Mouse (Mus musculus) CH12.LX (cell line): ENCODE measurements around the gene Ccnd1. TPM values are rescaled to one million over a fixed set of nuclear protein-coding genes. Genes with fewer than 3 reads are reported as not detected.

Source experiments
- DNase-seq: peaks from one replicate; pipeline ENCODE4 v3.0.0-alpha.2; 2013; ENCODE audit errors: extremely low read depth
- H3K27ac ChIP-seq: 2 replicates; pipeline ENCODE4 v1.5.1; 2012; ENCODE audit warnings: low read depth, mild to moderate bottlenecking, control low read depth, moderate library complexity; ENCODE audit not compliant: insufficient read depth
- H3K27me3 ChIP-seq: replicated peaks from 2 replicates; pipeline ENCODE3; 2012; ENCODE audit warnings: inconsistent platforms
- H3K36me3 ChIP-seq, 2 experiments: replicated peaks in 1 of 2; 2 replicates each; pipeline versions ENCODE3 to v1.6.1; 2012; ENCODE audit warnings: inconsistent platforms in 1 of 2, low read length in 1 of 2, mild to moderate bottlenecking in 1 of 2, mixed read lengths in 1 of 2, moderate library complexity in 1 of 2; ENCODE audit not compliant: control insufficient read depth in 1 of 2, insufficient read depth in 1 of 2
- H3K4me1 ChIP-seq, 2 experiments: 2 replicates each; pipeline ENCODE4 v1.6.1; 2012; ENCODE audit warnings: inconsistent platforms in 1 of 2, moderate library complexity in 1 of 2; ENCODE audit not compliant: insufficient read depth in 2 of 2, control insufficient read depth in 1 of 2
- H3K4me2 ChIP-seq: 2 replicates; pipeline ENCODE4 v1.6.1; 2012; ENCODE audit warnings: low read depth, mild to moderate bottlenecking, control low read depth; ENCODE audit not compliant: poor library complexity, insufficient read depth, severe bottlenecking
- H3K4me3 ChIP-seq, 3 experiments: fragments of 150-350 bp in 1 of 3; sonication (generic) in 1 of 3; replicated peaks in 1 of 3; 2 replicates each; pipeline versions ENCODE3 to v1.5.1; 2011 to 2012; ENCODE audit warnings: low read depth in 2 of 3, low read length in 2 of 3, mild to moderate bottlenecking in 2 of 3, moderate library complexity in 2 of 3, control low read depth in 1 of 3, improper control_type of control experiment in 1 of 3, inconsistent platforms in 1 of 3, mixed read lengths in 1 of 3; ENCODE audit not compliant: poor library complexity in 1 of 3
- H3K79me2 ChIP-seq: replicated peaks from 2 replicates; pipeline ENCODE4 v1.6.1; 2012; ENCODE audit warnings: mild to moderate bottlenecking, moderate library complexity; ENCODE audit not compliant: control insufficient read depth, poor library complexity, insufficient read depth, severe bottlenecking; ENCODE audit errors: extremely low read depth
- H3K9ac ChIP-seq: 2 replicates; pipeline ENCODE4 v1.6.1; 2012; ENCODE audit warnings: low read depth, mild to moderate bottlenecking, control low read depth, moderate library complexity; ENCODE audit not compliant: insufficient read depth
- H3K9me3 ChIP-seq: replicated peaks from 2 replicates; pipeline ENCODE3; 2012; ENCODE audit warnings: low read length, inconsistent platforms, mixed read lengths
- BHLHE40 ChIP-seq: IDR thresholded peaks from 2 replicates; pipeline ENCODE4 v1.6.1; 2011; ENCODE audit warnings: mild to moderate bottlenecking, low read depth, low read length, improper control_type of control experiment
- CTCF ChIP-seq, 2 experiments: IDR thresholded peaks in 1 of 2; conservative IDR thresholded peaks in 1 of 2; 2 replicates each; pipeline ENCODE4 v1.5.1; 2011 to 2012; ENCODE audit warnings: low read depth in 2 of 2, low read length in 2 of 2, improper control_type of control experiment in 1 of 2, inconsistent platforms in 1 of 2, mild to moderate bottlenecking in 1 of 2, moderate library complexity in 1 of 2
- E2F4 ChIP-seq: IDR thresholded peaks from 2 replicates; pipeline ENCODE4 v1.6.1; 2011; ENCODE audit warnings: low read depth, low read length, improper control_type of control experiment; ENCODE audit not compliant: insufficient replicate concordance
- EP300 ChIP-seq: IDR thresholded peaks from 2 replicates; pipeline ENCODE4 v1.6.1; 2011; ENCODE audit warnings: low read length, improper control_type of control experiment
- ETS1 ChIP-seq: conservative IDR thresholded peaks from 2 replicates; pipeline ENCODE4 v1.6.1; 2012; ENCODE audit warnings: low read depth, mild to moderate bottlenecking, inconsistent platforms, low read length, improper control_type of control experiment, moderate library complexity
- GABPA ChIP-seq: IDR thresholded peaks from 2 replicates; pipeline ENCODE4 v1.6.1; 2012; ENCODE audit warnings: low read depth, low read length, improper control_type of control experiment, inconsistent platforms; ENCODE audit not compliant: insufficient replicate concordance
- JUN ChIP-seq: IDR thresholded peaks from 2 replicates; pipeline ENCODE4 v1.6.1; 2011; ENCODE audit warnings: low read depth, mild to moderate bottlenecking, low read length, improper control_type of control experiment, moderate library complexity; ENCODE audit not compliant: insufficient read depth
- JUND ChIP-seq: conservative IDR thresholded peaks from 2 replicates; pipeline ENCODE4 v1.6.1; 2011; ENCODE audit warnings: low read depth, low read length, improper control_type of control experiment
- MAX ChIP-seq: IDR thresholded peaks from 2 replicates; pipeline ENCODE4 v1.6.1; 2011; ENCODE audit warnings: low read length, improper control_type of control experiment
- MAZ ChIP-seq: IDR thresholded peaks from 2 replicates; pipeline ENCODE4 v1.6.1; 2012; ENCODE audit warnings: low read depth, mild to moderate bottlenecking, inconsistent platforms, low read length, improper control_type of control experiment, moderate library complexity
- MXI1 ChIP-seq: IDR thresholded peaks from 2 replicates; pipeline ENCODE4 v1.6.1; 2011; ENCODE audit warnings: mild to moderate bottlenecking, low read depth, low read length, improper control_type of control experiment
- MYC ChIP-seq: IDR thresholded peaks from 2 replicates; pipeline ENCODE4 v1.6.1; 2011; ENCODE audit warnings: low read depth, mild to moderate bottlenecking, improper control_type of control experiment, low read length
- NRF1 ChIP-seq: IDR thresholded peaks from 2 replicates; pipeline ENCODE4 v1.6.1; 2014; ENCODE audit warnings: low read depth, mild to moderate bottlenecking, inconsistent platforms, low read length, improper control_type of control experiment, moderate library complexity
- PAX5 ChIP-seq: IDR thresholded peaks from 2 replicates; pipeline ENCODE4 v1.6.1; 2012; ENCODE audit warnings: low read length, inconsistent platforms, mixed read lengths
- POLR2A ChIP-seq: IDR thresholded peaks from 2 replicates; pipeline ENCODE4 v1.6.1; 2011; ENCODE audit warnings: low read depth, mild to moderate bottlenecking, improper control_type of control experiment, low read length
- SIN3A ChIP-seq: IDR thresholded peaks from 2 replicates; pipeline ENCODE4 v1.6.1; 2012; ENCODE audit warnings: low read length, improper control_type of control experiment, inconsistent platforms
- UBTF ChIP-seq: IDR thresholded peaks from 2 replicates; pipeline ENCODE4 v1.6.1; 2012; ENCODE audit warnings: low read depth, mild to moderate bottlenecking, inconsistent platforms, low read length, improper control_type of control experiment, moderate library complexity
- USF1 ChIP-seq: IDR thresholded peaks from 2 replicates; pipeline ENCODE4 v1.6.1; 2014; ENCODE audit warnings: low read depth, mild to moderate bottlenecking, inconsistent platforms, low read length, improper control_type of control experiment
- USF2 ChIP-seq: conservative IDR thresholded peaks from 2 replicates; pipeline ENCODE4 v1.6.1; 2011; ENCODE audit warnings: low read depth, low read length, improper control_type of control experiment
- ZC3H11A ChIP-seq: IDR thresholded peaks from 2 replicates; pipeline ENCODE4 v1.6.1; 2012; ENCODE audit warnings: low read depth, mild to moderate bottlenecking, inconsistent platforms, low read length, improper control_type of control experiment
- ZKSCAN1 ChIP-seq: IDR thresholded peaks from 2 replicates; pipeline ENCODE4 v1.6.1; 2012; ENCODE audit warnings: low read depth, inconsistent platforms, low read length, improper control_type of control experiment, borderline replicate concordance
- ZNF384 ChIP-seq: IDR thresholded peaks from 2 replicates; pipeline ENCODE4 v1.6.1; 2012; ENCODE audit warnings: low read depth, low read length, improper control_type of control experiment, inconsistent platforms
- dilution Hi-C: fragments of 300-500 bp; cut with MboI; formaldehyde crosslinking; loops from 2 replicates; pipeline ENCODE4 v1.14.3; 2020; ENCODE audit warnings: low sequenced_read_pairs; ENCODE audit not compliant: extremely low pct_unique_long_range_greater_than_20kb, extremely low pct_ligation_motif_present
- in situ Hi-C: fragments of 300-500 bp; cut with MboI; formaldehyde crosslinking; loops from 3 replicates; pipeline ENCODE4 v1.14.3; 2019; ENCODE audit warnings: low sequenced_read_pairs, low pct_ligation_motif_present, low pct_unique_long_range_greater_than_20kb, mixed read lengths
- polyA plus RNA-seq: library from polyadenylated mRNA; unstranded; fragments of >175 nt; gene quantifications from 2 replicates; pipeline ENCODE4 v1.2.1, GENCODE M21; 2012; ENCODE audit warnings: low read depth; ENCODE audit not compliant: insufficient read length
- total RNA-seq, 2 experiments: library from RNA; depleted of rRNA; stranded (reverse); fragments of 300-350 nt in 1 of 2; fragments of >200 nt in 1 of 2; gene quantifications; 2 replicates each; pipeline ENCODE4 v1.2.3; 2012 to 2014

Ccnd1 gene
- total and polyA plus RNA-seq, 3 experiments, result 0.16 to 0.34 TPM; not detected in 1

GRCm38 (mm10) chr7:144985100-144985499 lies 45.4 kb upstream of the Ccnd1 start:
- H3K27me3 ChIP-seq, result peaks cover 29% of the 10 kb centered on the region
- H3K4me1 ChIP-seq, result peaks cover 0 to 26% of the 10 kb centered on the region in 2 experiments; a peak in 2 of 4 replicates
- H3K9ac ChIP-seq, result no peak overlapping the region
- H3K4me3 ChIP-seq, result no peak overlapping the region
- no peaks in the 10 kb centered on the region for H3K79me2 ChIP-seq
- dilution Hi-C loops, result no loop called here
- no peaks in the 10 kb centered on the region for H3K36me3 ChIP-seq
- TF ChIP-seq NRF1 (no peak), GABPA (no peak), SIN3A (no peak), POLR2A (no peak), CTCF (conservative IDR thresholded peaks at IDR 0.05 in 1 of 2, IDR thresholded peaks at IDR 0.05 in 1 of 2; ENCODE audit: low read depth in 2 of 2, low read length in 2 of 2) (no peak), EP300 (no peak), MAX (no peak)
- TF ChIP-seq, all 38 proteins: peak for 0
- no peaks in the 10 kb centered on the region for H3K9me3 ChIP-seq
- in situ Hi-C loops, result no loop called here
- H3K4me2 ChIP-seq, result no peak overlapping the region
- DNase-seq, result no peak
- H3K27ac ChIP-seq, result no peak overlapping the region

- H3K27me3 ChIP-seq, result peaks cover 29% of the 10 kb centered on the region
- dilution Hi-C loops, result no loop called here
- in situ Hi-C loops, result no loop called here
These were observed 42.8 kb upstream of the Ccnd1 start for GRCm38 (mm10) chr7:144982358-144983110.

More at GRCm38 (mm10) chr7:144982358-144983110, 42.8 kb upstream of the Ccnd1 start:
- no peak overlapping the region for H3K4me2 ChIP-seq
- H3K4me1 ChIP-seq, result peaks cover 0 to 16% of the 10 kb centered on the region in 2 experiments; a peak in 2 of 4 replicates
- no peaks in the 10 kb centered on the region for H3K79me2 ChIP-seq
- H3K36me3 ChIP-seq, result no peaks in the 10 kb centered on the region
- no peak overlapping the region for H3K9ac ChIP-seq
- H3K4me3 ChIP-seq, result no peak overlapping the region
- no peak overlapping the region for H3K27ac ChIP-seq
- no peaks in the 10 kb centered on the region for H3K9me3 ChIP-seq
- TF ChIP-seq E2F4, result no peak
- no peak for TF ChIP-seq GABPA
- TF ChIP-seq ZNF384, result no peak
- TF ChIP-seq MYC, result no peak
- no peak for TF ChIP-seq UBTF
- no peak for TF ChIP-seq PAX5
- no peak for TF ChIP-seq ETS1
- no peak for TF ChIP-seq USF2
- no peak for TF ChIP-seq SIN3A
- no peak for TF ChIP-seq ZKSCAN1
- TF ChIP-seq MXI1, result no peak
- no peak for TF ChIP-seq JUND
- TF ChIP-seq ZC3H11A, result no peak
- no peak for TF ChIP-seq JUN
- TF ChIP-seq USF1, result no peak
- no peak for TF ChIP-seq BHLHE40
- no peak for TF ChIP-seq MAZ
- no peak for DNase-seq
